Mouse (Mus musculus): ENCODE results near the gene Arhgap23.

The Arhgap23 gene

GRCm38 (mm10) chr11:97532354-97532753, 117.0 kb downstream of the Arhgap23 start:
- DNase-seq (ENCODE audit: low read depth, low spot score) = no peak

- DNase-seq (ENCODE audit: low read depth, low spot score) = no peak
These were observed 117.7 kb downstream of the Arhgap23 start for GRCm38 (mm10) chr11:97532950-97533582.

GRCm38 (mm10) chr11:97533653-97534052, 118.3 kb downstream of the Arhgap23 start:
- no peak for DNase-seq (ENCODE audit: low read depth, low spot score)

- DNase-seq (ENCODE audit: low read depth, low spot score) = no peak
These were observed 119.3 kb downstream of the Arhgap23 start for GRCm38 (mm10) chr11:97534442-97535307.

DNA sequence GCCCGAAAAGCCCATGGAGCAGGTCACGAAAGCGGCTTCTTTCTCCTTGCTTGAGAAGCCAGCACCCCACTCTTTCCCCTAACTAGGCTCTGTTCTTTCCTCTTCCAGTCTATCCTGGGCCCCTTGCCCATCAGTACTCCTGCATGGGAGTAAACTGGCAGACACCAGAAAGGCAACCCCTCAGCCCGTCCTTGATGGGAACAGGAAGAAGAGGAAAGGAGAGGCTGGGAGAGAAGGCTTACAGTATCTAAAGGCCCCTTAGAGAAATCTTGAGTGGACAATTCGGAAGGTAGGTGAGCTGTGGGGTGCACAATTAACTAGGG, 119.9 kb downstream of the Arhgap23 start:
- DNase-seq (ENCODE audit: low read depth, low spot score) = no peak

DNA sequence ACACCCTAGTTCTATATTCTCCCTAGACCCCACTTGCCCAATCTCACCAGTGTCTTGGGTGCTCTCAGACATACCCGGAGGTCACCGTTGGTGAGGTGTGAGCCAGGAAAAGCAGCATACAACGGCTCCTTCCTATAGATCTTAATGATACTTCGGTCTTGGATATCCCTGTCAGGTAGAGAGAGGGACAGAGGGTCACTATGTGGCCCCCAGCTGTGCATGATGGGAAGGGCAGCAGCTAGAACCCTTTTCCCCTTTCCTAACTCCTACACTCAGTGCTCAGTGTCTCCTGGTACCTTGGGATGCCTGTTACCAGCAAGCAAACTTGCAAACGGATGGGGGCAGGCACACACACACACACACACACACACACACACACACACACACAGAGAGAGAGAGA, 120.3 kb downstream of the Arhgap23 start:
- DNase-seq (ENCODE audit: low read depth, low spot score) = no peak

GRCm38 (mm10) chr11:97536083-97536747, 120.9 kb downstream of the Arhgap23 start:
- no peak for DNase-seq (ENCODE audit: low read depth, low spot score)

DNA sequence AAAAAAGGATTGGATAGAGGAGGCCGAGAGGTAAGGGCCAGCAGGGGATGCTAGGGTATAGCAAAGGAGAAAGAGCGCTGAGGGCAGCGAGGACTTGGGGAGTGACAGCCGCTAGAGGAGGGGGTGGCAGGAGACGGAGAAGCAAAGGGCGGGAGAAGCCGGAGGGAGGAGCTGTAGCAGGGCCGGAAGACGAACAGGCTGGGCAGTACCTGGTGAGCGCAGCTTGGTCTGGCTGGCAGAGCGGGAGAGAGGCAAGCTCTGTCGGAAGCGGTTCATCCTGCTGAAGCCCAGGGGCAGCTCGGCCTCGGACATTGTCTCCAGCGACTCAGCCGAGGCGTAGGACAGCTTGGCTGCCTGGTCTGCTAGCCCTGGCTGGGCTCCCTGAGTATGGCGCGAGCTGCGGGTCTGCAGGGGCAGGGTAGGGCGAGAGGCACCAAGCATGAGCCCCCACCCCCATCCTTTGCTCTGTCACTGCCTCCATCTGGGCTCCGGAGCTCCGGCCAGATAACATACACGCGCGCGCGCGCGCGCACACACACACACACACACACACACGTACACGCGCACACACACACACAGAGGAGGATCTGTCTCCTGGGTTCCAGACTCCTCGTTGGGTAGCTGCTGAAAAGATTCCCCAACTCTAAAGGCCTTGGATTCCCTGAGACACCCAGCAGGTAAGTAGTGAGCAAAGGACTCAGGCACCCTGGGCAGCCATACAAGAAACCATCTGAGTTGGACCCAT, 121.7 kb downstream of the Arhgap23 start:
- no peak for DNase-seq (ENCODE audit: low read depth, low spot score)

- no peak for DNase-seq (ENCODE audit: low read depth, low spot score)
These were observed 122.3 kb downstream of the Arhgap23 start for GRCm38 (mm10) chr11:97537580-97538089.

DNA sequence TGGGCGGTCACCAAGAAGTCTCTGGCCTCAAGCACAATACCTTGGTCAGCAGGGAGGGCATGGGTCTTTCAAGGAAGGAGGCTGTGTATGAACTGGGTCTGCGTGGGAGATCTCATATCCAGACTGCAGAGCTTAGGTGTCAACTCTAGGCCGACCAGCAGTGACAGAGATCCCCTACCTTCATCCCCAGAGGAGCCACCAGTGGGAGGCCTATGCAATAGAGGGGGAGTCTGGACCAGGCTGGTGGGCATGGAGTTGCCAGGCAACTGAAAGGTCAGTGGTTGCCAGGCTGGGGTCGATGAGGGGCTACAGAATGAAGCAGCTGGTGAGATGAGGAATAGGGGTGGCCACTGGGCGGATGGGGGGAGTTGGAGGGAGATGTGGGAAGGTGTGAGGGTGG, 124.3 kb downstream of the Arhgap23 start:
- DNase-seq (ENCODE audit: low read depth, low spot score) = no peak

GRCm38 (mm10) chr11:97540136-97540535, 124.8 kb downstream of the Arhgap23 start:
- DNase-seq (ENCODE audit: low read depth, low spot score) = no peak

DNA sequence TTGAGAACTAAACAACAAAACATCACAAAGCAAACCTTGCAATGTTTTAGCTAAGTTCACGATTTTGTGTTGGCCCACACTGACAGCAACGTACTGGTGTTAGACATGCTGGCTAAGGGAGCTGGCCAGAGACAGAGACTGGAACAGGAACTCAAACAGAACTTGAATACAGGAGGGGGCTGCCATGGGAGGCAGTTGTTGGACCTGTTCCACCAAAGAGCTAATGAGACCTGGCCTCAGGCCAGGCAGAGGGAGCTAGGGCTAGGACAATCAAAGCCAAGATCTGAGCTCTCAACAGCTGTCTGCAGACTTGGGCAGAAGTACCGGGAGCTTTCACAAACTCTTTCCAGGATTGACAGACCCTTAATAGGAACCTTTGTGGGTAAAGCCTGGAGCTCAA, 125.3 kb downstream of the Arhgap23 start:
- no peak for DNase-seq (ENCODE audit: low read depth, low spot score)

DNA sequence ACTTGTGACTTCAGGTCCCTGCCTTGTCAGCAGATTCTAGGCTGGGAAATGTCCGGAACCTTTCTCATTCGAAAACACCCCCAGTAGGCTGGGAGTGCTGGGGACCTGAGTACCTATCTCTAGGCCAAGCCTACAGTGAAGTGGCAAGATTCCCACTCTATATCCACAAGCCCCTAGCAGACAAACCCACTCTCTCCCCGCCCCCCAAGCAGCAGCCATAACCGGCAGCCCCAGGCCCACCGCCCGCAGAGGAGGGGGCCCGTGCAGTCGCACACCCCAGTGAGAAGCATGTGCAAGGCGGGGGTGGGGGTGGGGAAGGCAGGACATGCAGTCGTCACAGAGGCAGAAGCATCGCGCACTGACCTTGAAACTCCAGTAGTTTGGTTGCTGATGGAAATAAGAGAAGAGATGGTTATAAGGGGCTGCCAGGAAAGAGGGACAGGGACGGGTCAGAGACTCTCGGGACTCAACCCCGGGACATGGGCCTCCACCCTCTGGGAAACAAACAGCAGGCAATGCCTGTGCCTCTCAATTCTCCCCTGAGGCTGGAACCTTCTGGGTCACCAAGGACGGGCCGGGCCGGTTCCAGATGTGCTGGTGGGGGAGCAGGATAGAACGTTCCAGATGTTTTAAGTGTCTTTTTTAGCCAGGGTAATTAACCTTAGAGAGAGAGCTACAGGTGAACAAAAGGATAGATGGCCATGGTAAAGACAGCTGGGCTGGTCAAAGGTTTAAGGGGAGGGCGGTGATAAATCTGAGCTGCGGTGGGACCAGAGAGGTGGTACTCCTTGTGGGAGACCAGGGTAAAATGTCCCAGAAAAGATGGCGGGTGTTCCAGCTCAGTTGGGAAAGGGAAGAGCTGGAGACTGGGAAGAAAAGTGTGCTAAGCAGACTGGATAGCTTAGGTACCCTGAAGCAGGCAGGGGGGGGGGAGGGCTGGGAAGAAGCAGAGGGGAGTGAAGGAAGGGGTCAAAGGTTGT, 127.1 kb downstream of the Arhgap23 start:
- DNase-seq (ENCODE audit: low read depth, low spot score) = no peak

DNA sequence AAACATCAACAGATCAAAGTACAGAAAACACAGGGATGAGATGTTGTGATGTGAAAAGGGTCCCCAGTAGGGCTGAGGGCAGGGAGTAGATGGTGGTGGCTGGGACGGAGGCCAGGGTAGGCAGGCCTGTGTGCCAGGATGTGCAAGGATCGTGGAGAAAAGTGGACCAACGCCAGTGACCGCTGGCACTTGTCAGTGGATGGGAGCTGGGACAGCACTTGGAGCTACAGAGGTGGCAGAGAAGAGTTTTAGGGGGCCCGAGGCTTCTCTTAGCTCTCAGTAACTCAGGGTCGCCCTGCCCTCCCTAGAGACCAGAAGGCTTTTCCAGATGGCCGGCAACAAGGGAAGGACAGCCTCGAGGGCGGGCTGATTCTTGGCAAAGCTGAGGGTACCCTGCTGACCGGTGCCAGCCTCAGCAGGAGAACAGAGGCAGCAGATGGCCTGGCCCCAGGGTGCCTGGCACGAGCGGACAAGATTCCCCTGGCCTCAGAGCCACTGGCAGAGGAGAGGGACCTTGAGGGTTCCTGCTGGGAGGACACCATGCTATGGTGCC, 127.9 kb downstream of the Arhgap23 start:
- no peak for DNase-seq (ENCODE audit: low read depth, low spot score)

DNA sequence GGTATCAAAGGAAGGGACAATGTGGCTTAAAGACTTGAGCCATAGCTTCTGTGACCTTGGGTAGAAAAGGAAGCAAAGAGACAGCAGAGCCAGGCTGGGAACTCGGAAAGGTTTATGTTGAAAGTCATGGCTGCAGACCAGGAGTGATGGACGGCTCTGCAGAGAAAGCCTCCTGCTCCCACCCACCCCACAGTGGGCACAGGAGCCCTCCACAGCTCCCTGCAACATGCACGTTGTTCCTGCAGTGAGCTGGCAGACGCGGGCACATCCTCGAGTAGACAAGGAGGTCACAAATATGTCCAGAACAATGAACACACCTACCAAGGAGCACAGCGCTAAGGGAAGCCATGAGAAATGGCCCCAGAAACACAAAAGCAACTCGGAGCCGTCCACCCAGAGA, 128.6 kb downstream of the Arhgap23 start:
- DNase-seq (ENCODE audit: low read depth, low spot score) = no peak

- no peak for DNase-seq (ENCODE audit: low read depth, low spot score)
These were observed 130.7 kb downstream of the Arhgap23 start for GRCm38 (mm10) chr11:97545808-97546560.

DNA sequence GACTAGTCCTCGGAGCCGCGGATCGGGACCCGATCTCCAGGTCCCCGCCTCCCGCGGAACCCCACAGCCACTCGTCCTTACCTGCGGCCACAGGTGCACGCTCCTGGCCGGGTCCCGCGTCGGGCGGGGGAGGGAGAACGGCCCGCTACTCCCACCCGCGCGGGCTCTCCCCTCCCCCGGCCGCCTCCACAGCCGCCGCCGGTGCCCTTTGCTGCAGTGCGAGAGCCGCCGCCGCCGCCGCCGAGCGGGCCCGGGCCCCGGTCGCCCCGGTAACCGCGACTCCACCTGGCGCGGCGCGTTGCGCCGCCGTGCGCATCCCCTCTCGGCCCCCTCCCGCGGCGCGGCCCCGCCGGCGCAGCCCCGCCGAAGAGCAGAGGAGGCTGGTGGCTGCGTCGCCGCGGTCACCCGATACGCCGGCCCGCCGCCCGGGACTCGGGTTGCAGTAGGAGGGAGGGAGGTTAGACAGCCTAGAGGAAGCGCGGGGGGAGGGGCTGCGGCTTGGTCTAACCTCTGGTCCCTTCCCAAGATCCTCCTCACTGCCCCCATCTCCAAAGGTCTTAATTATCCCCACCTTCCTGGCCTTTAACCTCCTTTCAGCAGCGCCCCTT, 131.6 kb downstream of the Arhgap23 start:
- DNase-seq (ENCODE audit: low read depth, low spot score) = no peak

DNA sequence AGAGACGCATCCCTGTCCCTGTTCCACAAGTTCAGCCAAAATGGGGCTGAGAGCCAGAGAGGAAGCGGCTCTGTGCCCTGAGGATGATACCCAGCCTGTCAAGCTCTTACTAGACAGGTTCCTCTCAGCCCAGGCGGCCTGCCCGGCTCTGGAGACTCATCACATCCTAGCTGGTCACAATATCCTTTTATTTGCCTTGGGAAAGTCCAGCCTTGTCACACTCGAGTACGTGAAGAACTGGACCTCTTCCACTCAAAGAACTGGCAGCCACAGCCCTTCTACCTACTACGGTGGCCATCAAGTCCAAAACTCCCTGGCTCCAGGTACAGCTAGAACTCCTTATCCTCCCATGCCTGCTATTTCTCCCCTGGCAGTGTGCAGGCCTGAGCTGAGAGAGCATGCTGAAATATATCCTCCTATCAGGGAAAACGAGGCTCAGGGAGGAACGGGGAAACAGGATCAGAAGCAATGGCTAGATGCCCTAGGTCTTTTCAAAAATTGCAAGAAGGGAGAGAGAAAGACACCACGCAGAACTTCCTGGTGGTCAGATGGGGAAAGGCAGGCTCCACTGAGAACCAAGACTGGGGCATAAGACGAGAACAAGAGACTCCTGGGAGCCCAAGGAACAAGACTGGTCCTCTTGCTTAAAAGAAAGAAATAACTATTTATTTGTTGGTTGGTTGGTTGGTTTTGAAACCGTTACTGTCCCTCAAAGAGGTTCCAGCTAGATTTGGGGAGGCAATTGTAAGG, 132.8 kb downstream of the Arhgap23 start:
- DNase-seq (ENCODE audit: low read depth, low spot score) = no peak
